Mouse (Mus musculus): ENCODE results near the gene Adnp.
A peak's percentile ranks its signal among the peaks of the same experiment; 100 is the strongest.

Gene Adnp

GRCm38 (mm10) chr2:168154090-168154881 lies 52.6 kb downstream of the Adnp start:
- peak; percentile 82 for DNase-seq

- DNase-seq: no peak
Observed at GRCm38 (mm10) chr2:168149241-168149640, 57.7 kb downstream of the Adnp start.

GRCm38 (mm10) chr2:168147722-168148432 lies 59.0 kb downstream of the Adnp start:
- DNase-seq: no peak

GRCm38 (mm10) chr2:168145437-168145836 lies 61.5 kb downstream of the Adnp start:
- no peak for DNase-seq

- no peak for DNase-seq
Observed at GRCm38 (mm10) chr2:168143794-168144193, 63.1 kb downstream of the Adnp start.

GRCm38 (mm10) chr2:168137161-168137560 lies 69.8 kb downstream of the Adnp start:
- DNase-seq: no peak
